Mouse (Mus musculus) MEL (cell line): ENCODE data around the gene Dhx58. TPM values are rescaled to one million over a fixed set of nuclear protein-coding genes. Genes with fewer than 3 reads are reported as not detected.
A peak's percentile ranks its signal among the peaks of the same experiment; 100 is the strongest.

Experiments
- DNase-seq: peaks from one replicate; pipeline ENCODE4 v3.0.0; 2011; ENCODE audit warnings: low read depth, low spot score
- H3K27ac ChIP-seq: 2 replicates; pipeline ENCODE4 v1.5.1; 2012; ENCODE audit warnings: low read depth, mild to moderate bottlenecking, control low read depth, low read length, moderate library complexity; ENCODE audit not compliant: control insufficient read depth
- H3K27me3 ChIP-seq, 2 experiments: fragments of 150-350 bp in 1 of 2; sonication (generic) in 1 of 2; 2 replicates each; pipeline ENCODE4 v1.6.1; 2012; ENCODE audit warnings: low read length in 2 of 2, mild to moderate bottlenecking in 2 of 2, improper control_type of control experiment in 1 of 2, moderate library complexity in 1 of 2; ENCODE audit not compliant: insufficient read depth in 2 of 2, control insufficient read depth in 1 of 2
- H3K36me3 ChIP-seq, 2 experiments: 2 replicates each; pipeline ENCODE4 v1.6.1; 2012 to 2014; ENCODE audit warnings: low read length in 2 of 2, improper control_type of control experiment in 1 of 2, inconsistent platforms in 1 of 2, mild to moderate bottlenecking in 1 of 2; ENCODE audit not compliant: insufficient read depth in 2 of 2, control insufficient read depth in 1 of 2
- H3K4me1 ChIP-seq, 2 experiments: fragments of 150-350 bp in 1 of 2; sonication (generic) in 1 of 2; 2 replicates each; pipeline ENCODE4 v1.6.1; 2012; ENCODE audit warnings: low read length in 2 of 2, improper control_type of control experiment in 1 of 2, mild to moderate bottlenecking in 1 of 2; ENCODE audit not compliant: insufficient read depth in 2 of 2, control insufficient read depth in 1 of 2
- H3K4me3 ChIP-seq, 2 experiments: fragments of 150-350 bp in 1 of 2; sonication (generic) in 1 of 2; 2 replicates each; pipeline ENCODE4 v1.5.1; 2012; ENCODE audit warnings: low read depth in 2 of 2, low read length in 2 of 2, mild to moderate bottlenecking in 2 of 2, moderate library complexity in 2 of 2, control low read depth in 1 of 2, improper control_type of control experiment in 1 of 2; ENCODE audit not compliant: control insufficient read depth in 1 of 2, insufficient read depth in 1 of 2
- H3K79me2 ChIP-seq: 2 replicates; pipeline ENCODE4 v1.6.1; 2012; ENCODE audit warnings: mild to moderate bottlenecking, low read length, moderate library complexity; ENCODE audit not compliant: control insufficient read depth, poor library complexity, insufficient read depth
- H3K9ac ChIP-seq: 2 replicates; pipeline ENCODE4 v1.6.1; 2012; ENCODE audit warnings: low read depth, mild to moderate bottlenecking, control low read depth, low read length, moderate library complexity; ENCODE audit not compliant: control insufficient read depth, poor library complexity, severe bottlenecking
- H3K9me3 ChIP-seq: fragments of 150-350 bp; sonication (generic); replicated peaks from 2 replicates; pipeline ENCODE4 v1.6.1; 2012; ENCODE audit warnings: mild to moderate bottlenecking, low read length, improper control_type of control experiment, moderate library complexity; ENCODE audit not compliant: insufficient read depth
- BHLHE40 ChIP-seq: IDR thresholded peaks from 2 replicates; pipeline ENCODE4 v1.6.1; 2012; ENCODE audit warnings: low read depth, mild to moderate bottlenecking, inconsistent platforms, low read length, improper control_type of control experiment, borderline replicate concordance
- CHD1 ChIP-seq: IDR thresholded peaks from 2 replicates; pipeline ENCODE4 v1.6.1; 2012; ENCODE audit warnings: low read depth, mild to moderate bottlenecking, inconsistent platforms, low read length, improper control_type of control experiment
- E2F4 ChIP-seq: IDR thresholded peaks from 2 replicates; pipeline ENCODE4 v1.6.1; 2011; ENCODE audit warnings: low read depth, low read length, improper control_type of control experiment, borderline replicate concordance
- ELF1 ChIP-seq: IDR thresholded peaks from 2 replicates; pipeline ENCODE4 v1.6.1; 2014; ENCODE audit warnings: low read depth, mild to moderate bottlenecking, inconsistent platforms, low read length, improper control_type of control experiment, moderate library complexity
- EP300 ChIP-seq, 2 experiments: IDR thresholded peaks; 2 replicates each; pipeline ENCODE4 v1.6.1; 2011; ENCODE audit warnings: improper control_type of control experiment in 2 of 2, low read length in 2 of 2, low read depth in 1 of 2, mild to moderate bottlenecking in 1 of 2
- ETS1 ChIP-seq: IDR thresholded peaks from 2 replicates; pipeline ENCODE4 v1.6.1; 2012; ENCODE audit warnings: low read depth, mild to moderate bottlenecking, inconsistent platforms, low read length, improper control_type of control experiment, moderate library complexity
- GABPA ChIP-seq: IDR thresholded peaks from 2 replicates; pipeline ENCODE4 v1.6.1; 2012; ENCODE audit warnings: low read depth, mild to moderate bottlenecking, inconsistent platforms, low read length, improper control_type of control experiment, moderate library complexity
- GATA1 ChIP-seq: IDR thresholded peaks from 2 replicates; pipeline ENCODE4 v1.6.1; 2011; ENCODE audit warnings: low read depth, low read length, improper control_type of control experiment
- HCFC1 ChIP-seq: IDR thresholded peaks from 2 replicates; pipeline ENCODE4 v1.6.1; 2012; ENCODE audit warnings: low read depth, mild to moderate bottlenecking, inconsistent platforms, low read length, improper control_type of control experiment, moderate library complexity
- JUND ChIP-seq: IDR thresholded peaks from 2 replicates; pipeline ENCODE4 v1.6.1; 2011; ENCODE audit warnings: low read depth, mild to moderate bottlenecking, improper control_type of control experiment, low read length
- KAT2A ChIP-seq: conservative IDR thresholded peaks from 2 replicates; pipeline ENCODE4 v1.6.1; 2012; ENCODE audit warnings: low read depth, low read length, improper control_type of control experiment, inconsistent platforms
- MAZ ChIP-seq: IDR thresholded peaks from 2 replicates; pipeline ENCODE4 v1.6.1; 2012; ENCODE audit warnings: low read depth, mild to moderate bottlenecking, inconsistent platforms, low read length, improper control_type of control experiment
- MXI1 ChIP-seq: IDR thresholded peaks from 2 replicates; pipeline ENCODE4 v1.6.1; 2011; ENCODE audit warnings: mild to moderate bottlenecking, low read depth, low read length, improper control_type of control experiment
- MYB ChIP-seq: IDR thresholded peaks from 2 replicates; pipeline ENCODE4 v1.6.1; 2011; ENCODE audit warnings: mild to moderate bottlenecking, low read depth, low read length, improper control_type of control experiment
- POLR2A ChIP-seq, 2 experiments: IDR thresholded peaks; 2 replicates each; pipeline ENCODE4 v1.6.1; 2011 to 2012; ENCODE audit warnings: low read length in 2 of 2, mild to moderate bottlenecking in 2 of 2, control low read depth in 1 of 2, improper control_type of control experiment in 1 of 2, low read depth in 1 of 2, moderate library complexity in 1 of 2; ENCODE audit not compliant: control insufficient read depth in 1 of 2, insufficient read depth in 1 of 2, poor library complexity in 1 of 2
- RAD21 ChIP-seq: IDR thresholded peaks from 2 replicates; pipeline ENCODE4 v1.6.1; 2011; ENCODE audit warnings: mild to moderate bottlenecking, low read depth, low read length, improper control_type of control experiment
- RCOR1 ChIP-seq: IDR thresholded peaks from 2 replicates; pipeline ENCODE4 v1.6.1; 2012; ENCODE audit warnings: low read depth, mild to moderate bottlenecking, inconsistent platforms, low read length, improper control_type of control experiment
- SIN3A ChIP-seq: IDR thresholded peaks from 2 replicates; pipeline ENCODE4 v1.6.1; 2012; ENCODE audit warnings: low read length, improper control_type of control experiment, inconsistent platforms
- SMC3 ChIP-seq: IDR thresholded peaks from 2 replicates; pipeline ENCODE4 v1.6.1; 2011; ENCODE audit warnings: low read depth, low read length, improper control_type of control experiment
- TAL1 ChIP-seq: IDR thresholded peaks from 2 replicates; pipeline ENCODE4 v1.6.1; 2012; ENCODE audit warnings: mild to moderate bottlenecking, inconsistent platforms, low read length, moderate library complexity, mixed read lengths
- TBP ChIP-seq: IDR thresholded peaks from 2 replicates; pipeline ENCODE4 v1.8.0; 2011; ENCODE audit warnings: low read depth, low read length, improper control_type of control experiment
- TCF12 ChIP-seq: IDR thresholded peaks from 2 replicates; pipeline ENCODE4 v1.6.1; 2014; ENCODE audit warnings: low read depth, mild to moderate bottlenecking, inconsistent platforms, low read length, improper control_type of control experiment, moderate library complexity
- ZMIZ1 ChIP-seq: IDR thresholded peaks from 2 replicates; pipeline ENCODE4 v1.6.1; 2012; ENCODE audit warnings: low read depth, mild to moderate bottlenecking, inconsistent platforms, low read length, improper control_type of control experiment, moderate library complexity
- ZNF384 ChIP-seq: IDR thresholded peaks from 2 replicates; pipeline ENCODE4 v1.6.1; 2012; ENCODE audit warnings: low read depth, mild to moderate bottlenecking, inconsistent platforms, low read length, improper control_type of control experiment
- polyA plus RNA-seq, 2 experiments: library from polyadenylated mRNA; stranded (reverse) in 1 of 2; unstranded in 1 of 2; fragments of >175 nt in 1 of 2; fragments of >200 nt in 1 of 2; gene quantifications; 2 replicates each; pipeline versions ENCODE4 v1.2.1 to v1.2.4; 2012; ENCODE audit warnings: low replicate concordance in 2 of 2, low read depth in 1 of 2; ENCODE audit not compliant: insufficient read length in 2 of 2, insufficient read depth in 1 of 2, missing spikeins in 1 of 2
- total RNA-seq: library from RNA; depleted of rRNA; stranded (reverse); fragments of 300-350 nt; gene quantifications from 2 replicates; pipeline ENCODE4 v1.2.3, GENCODE M21; 2012

The Dhx58 gene
- total and polyA plus RNA-seq, 3 experiments = 3.6 to 3.9 TPM; not detected in 1

GRCm38 (mm10) chr11:100724919-100725512 is 20.9 kb upstream of the Dhx58 start:
- DNase-seq = peak; percentile 85
- peak overlapping the region; percentile 65 for H3K27ac ChIP-seq
- no peak for TF ChIP-seq KAT2A
- 0 out of 2 replicates have a peak, but pooled peaks have one; percentile 35 for TF ChIP-seq MAZ
- peak; percentile 51 for TF ChIP-seq TAL1
- 0 out of 2 replicates have a peak, but pooled peaks have one; percentile 40 for TF ChIP-seq CHD1
- peak; percentile 16; the same call in 1 of the 2 replicates for TF ChIP-seq BHLHE40
- TF ChIP-seq RCOR1 = peak; percentile 62
- peak; percentile 56; the same call in 1 of the 2 replicates for TF ChIP-seq TCF12
- no peak for TF ChIP-seq SMC3
- peak; percentile 86 for TF ChIP-seq ELF1
- peak; percentile 69 for TF ChIP-seq HCFC1
- no peak for TF ChIP-seq ZMIZ1
- peak; percentile 91 for TF ChIP-seq ETS1
- peak; percentile 67; the same call in 1 of the 2 replicates for TF ChIP-seq GATA1
- peak; percentile 79 for TF ChIP-seq EP300 (IDR thresholded peaks at IDR 0.05; ENCODE audit: low read depth in 1 of 2, low read length in 2 of 2)
- no peak for TF ChIP-seq RAD21
- TF ChIP-seq GABPA = no peak
- 0 out of 2 replicates have a peak, but pooled peaks have one; percentile 18 for TF ChIP-seq JUND
- TF ChIP-seq TBP = peak; percentile 53; the same call in 1 of the 2 replicates
- TF ChIP-seq SIN3A = peak; percentile 92
- TF ChIP-seq ZNF384 = no peak
- no peak for TF ChIP-seq E2F4
- peak; percentile 31; the same call in 1 of the 2 replicates for TF ChIP-seq MYB
- TF ChIP-seq POLR2A (IDR thresholded peaks at IDR 0.05; ENCODE audit: control insufficient read depth in 1 of 2, insufficient read depth in 1 of 2, low read depth in 1 of 2, low read length in 2 of 2, poor library complexity in 1 of 2) = peak in 1 of 2 experiments; percentile 31; a peak in 1 of 4 replicates
- peak; percentile 64 for TF ChIP-seq MXI1
- peaks cover 74% of the 10 kb centered on the region for H3K79me2 ChIP-seq
- peaks cover 42 to 53% of the 10 kb centered on the region in 2 experiments for H3K4me1 ChIP-seq
- H3K36me3 ChIP-seq = peaks cover 18 to 63% of the 10 kb centered on the region in 2 experiments
- no peaks in the 10 kb centered on the region for H3K9me3 ChIP-seq
- H3K9ac ChIP-seq = peak overlapping the region; percentile 33
- H3K4me3 ChIP-seq = no peak overlapping the region
- no peaks in the 10 kb centered on the region for H3K27me3 ChIP-seq
